Mouse (Mus musculus) embryonic facial prominence, embryonic 14.5 days (tissue): ENCODE results near the gene Fxr2. TPM values are rescaled to one million over a fixed set of nuclear protein-coding genes. Genes with fewer than 3 reads are reported as not detected.
"Not testable (repeated sequence)": the region's sequence is repeated elsewhere in the genome, so short reads cannot be mapped to it uniquely, and the experiment has no call there.

ENCODE experiments used
- ATAC-seq: fragments of 200-750 bp; cut with Nextera tagmentation; 2 replicates; pipeline ENCODE4 v1.8.0; 2017; ENCODE audit warnings: low read depth, moderate number of reproducible peaks, moderate TSS enrichment
- DNase-seq: peaks from one replicate; pipeline ENCODE4 v3.0.0-alpha.2; 2015; ENCODE audit warnings: low spot score
- H3K27ac ChIP-seq: fragments of 300-500 bp; sonication (generic); replicated peaks from 2 replicates; pipeline ENCODE4 v1.5.1; 2014; ENCODE audit warnings: low read depth, mild to moderate bottlenecking, low read length, moderate library complexity
- H3K27me3 ChIP-seq: fragments of 300-500 bp; sonication (generic); replicated peaks from 2 replicates; pipeline ENCODE4 v1.6.1; 2014; ENCODE audit warnings: low read length; ENCODE audit not compliant: control insufficient read depth, insufficient read depth
- H3K36me3 ChIP-seq: fragments of 300-500 bp; sonication (generic); 2 replicates; pipeline ENCODE4 v1.6.1; 2014; ENCODE audit warnings: low read length, mixed read lengths; ENCODE audit not compliant: control insufficient read depth, insufficient read depth
- H3K4me1 ChIP-seq: fragments of 300-500 bp; sonication (generic); 2 replicates; pipeline ENCODE4 v1.6.1; 2014; ENCODE audit warnings: antibody characterized with exemption, low read length; ENCODE audit not compliant: control insufficient read depth, insufficient read depth
- H3K4me2 ChIP-seq: fragments of 300-500 bp; sonication (generic); 2 replicates; pipeline ENCODE4 v1.6.1; 2014; ENCODE audit warnings: low read depth, mild to moderate bottlenecking, low read length, moderate library complexity, mixed read lengths
- H3K4me3 ChIP-seq: fragments of 300-500 bp; sonication (generic); 2 replicates; pipeline ENCODE4 v1.5.1; 2014; ENCODE audit warnings: low read depth, mild to moderate bottlenecking, low read length
- H3K9ac ChIP-seq: fragments of 300-500 bp; sonication (generic); 2 replicates; pipeline ENCODE4 v1.6.1; 2014; ENCODE audit warnings: low read depth, mild to moderate bottlenecking, low read length, moderate library complexity, mixed read lengths
- H3K9me3 ChIP-seq: fragments of 300-500 bp; sonication (generic); 2 replicates; pipeline ENCODE4 v1.6.1; 2016; ENCODE audit warnings: low read length; ENCODE audit not compliant: control insufficient read depth
- WGBS: fragments of 180-500 bp; shearing (Covaris S2); extraction: QIAGEN DNeasy Blood & Tissue Kit; methylation state at CpG from one replicate; pipeline ENCODE4 v1.1.7; 2014; 5-methylcytosine and 5-hydroxymethylcytosine counted together
- polyA plus RNA-seq: library from polyadenylated mRNA; unstranded; fragments of >200 nt; fragmentation: Nextera tagmentation; extraction: Ambion mirVana; gene quantifications from 2 replicates; pipeline ENCODE4 v1.2.1, GENCODE M21; 2014

Fxr2 gene
- polyA plus RNA-seq, 1 experiment from 2014 or later = 25.4 TPM

GRCm38 (mm10) chr11:69616781-69617180 is 16.0 kb upstream of the Fxr2 start:
- peaks cover 4% of the 10 kb centered on the region; the same call in 1 of the 2 replicates for H3K4me1 ChIP-seq
- no peaks in the 10 kb centered on the region for H3K9me3 ChIP-seq
- ATAC-seq (no peak), DNase-seq (no peak)
- no peaks in the 10 kb centered on the region for H3K27me3 ChIP-seq
- H3K36me3 ChIP-seq = no peaks in the 10 kb centered on the region
- H3K4me3 ChIP-seq = no peak overlapping the region
- H3K27ac ChIP-seq = no peak overlapping the region
- no peak overlapping the region for H3K4me2 ChIP-seq
- 46% methylated on average over 10 of the region's 10 CpGs for WGBS
- 0 out of 2 replicates have a peak overlapping the region, but pooled peaks have one; percentile 28 for H3K9ac ChIP-seq

- ATAC-seq (no peak), DNase-seq (no peak)
- Histone ChIP-seq H3K4me3 (no peak within 1 kb of the TSS), H3K27me3 (no peaks in the 10 kb centered on the region), H3K27ac (no peak within 1 kb of the TSS), H3K9me3 (no peaks in the 10 kb centered on the region), H3K9ac (0 out of 2 replicates have a peak within 1 kb of the TSS, but pooled peaks have one; percentile 28), H3K36me3 (no peaks in the 10 kb centered on the region), H3K4me2 (no peak within 1 kb of the TSS), H3K4me1 (peaks cover 5% of the 10 kb centered on the region)
- 61% methylated on average over 4 of the region's 5 CpGs for WGBS
Measured at GRCm38 (mm10) chr11:69617805-69618204, 15.0 kb upstream of the Fxr2 start, which contains the start of gene Shbg. TSS of gene Shbg (minus strand) at chr11:69617905.

- DNase-seq = no peak
- ATAC-seq = no peak
- no peak overlapping the region for H3K9ac ChIP-seq
- 85% methylated on average over 7 of the region's 7 CpGs for WGBS
- no peaks in the 10 kb centered on the region for H3K9me3 ChIP-seq
- no peak overlapping the region for H3K4me2 ChIP-seq
- peaks cover 3% of the 10 kb centered on the region; the same call in 1 of the 2 replicates for H3K4me1 ChIP-seq
- no peaks in the 10 kb centered on the region for H3K27me3 ChIP-seq
- no peaks in the 10 kb centered on the region; the same call in 1 of the 2 replicates for H3K36me3 ChIP-seq
- no peak overlapping the region for H3K27ac ChIP-seq
- no peak overlapping the region for H3K4me3 ChIP-seq
Measured at GRCm38 (mm10) chr11:69620394-69621081, 12.3 kb upstream of the Fxr2 start.

- Histone ChIP-seq H3K9me3 (no peaks in the 10 kb centered on the region), H3K4me3 (peak within 1 kb of the TSS; percentile 61), H3K27ac (peak within 1 kb of the TSS; percentile 86), H3K4me1 (peaks cover 3% of the 10 kb centered on the region; the same call in 1 of the 2 replicates), H3K9ac (peak within 1 kb of the TSS; percentile 80), H3K27me3 (no peaks in the 10 kb centered on the region), H3K36me3 (no peaks in the 10 kb centered on the region; the same call in 1 of the 2 replicates), H3K4me2 (peak within 1 kb of the TSS; percentile 88)
- ATAC-seq (peak; percentile 87), DNase-seq (peak; percentile 94)
- under 1% methylated on average over 20 of the region's 20 CpGs for WGBS
Measured at GRCm38 (mm10) chr11:69621571-69622268, 11.1 kb upstream of the Fxr2 start, which contains the start of gene Sat2. TSS of gene Sat2 (plus strand) at chr11:69622024.

- peak overlapping the region; percentile 86 for H3K27ac ChIP-seq
- H3K9me3 ChIP-seq = no peaks in the 10 kb centered on the region
- peak overlapping the region; percentile 80 for H3K9ac ChIP-seq
- ATAC-seq (no peak), DNase-seq (no peak)
- WGBS = 18% methylated on average over 6 of the region's 6 CpGs
- H3K36me3 ChIP-seq = no peaks in the 10 kb centered on the region; the same call in 1 of the 2 replicates
- H3K4me2 ChIP-seq = peak overlapping the region; percentile 88
- peaks cover 3% of the 10 kb centered on the region; the same call in 1 of the 2 replicates for H3K4me1 ChIP-seq
- peak overlapping the region; percentile 61 for H3K4me3 ChIP-seq
- no peaks in the 10 kb centered on the region for H3K27me3 ChIP-seq
Measured at GRCm38 (mm10) chr11:69622406-69622805, 10.4 kb upstream of the Fxr2 start.

GRCm38 (mm10) chr11:69623006-69623405 is 9.8 kb upstream of the Fxr2 start:
- peaks cover 3% of the 10 kb centered on the region; the same call in 1 of the 2 replicates for H3K4me1 ChIP-seq
- no peaks in the 10 kb centered on the region for H3K9me3 ChIP-seq
- 61% methylated on average over 4 of the region's 4 CpGs for WGBS
- H3K4me2 ChIP-seq = peak overlapping the region; percentile 88
- peak overlapping the region; percentile 80; the same call in 1 of the 2 replicates for H3K9ac ChIP-seq
- H3K36me3 ChIP-seq = no peaks in the 10 kb centered on the region; the same call in 1 of the 2 replicates
- H3K4me3 ChIP-seq = peak overlapping the region; percentile 61; the same call in 1 of the 2 replicates
- DNase-seq = no peak
- no peak overlapping the region for H3K27ac ChIP-seq
- H3K27me3 ChIP-seq = no peaks in the 10 kb centered on the region
- no peak for ATAC-seq

- H3K9me3 ChIP-seq, H3K4me2 ChIP-seq, DNase-seq, H3K4me3 ChIP-seq, H3K4me1 ChIP-seq, H3K36me3 ChIP-seq, H3K27me3 ChIP-seq, H3K9ac ChIP-seq, H3K27ac ChIP-seq, ATAC-seq: not testable (repeated sequence)
- WGBS = 90% methylated on average over 2 of the region's 2 CpGs
Measured at GRCm38 (mm10) chr11:69624339-69624738, 8.5 kb upstream of the Fxr2 start.

- Histone ChIP-seq H3K27me3 (no peaks in the 10 kb centered on the region), H3K9me3 (no peaks in the 10 kb centered on the region), H3K4me1 (0 out of 2 replicates have a peak, but pooled peaks cover 4% of the 10 kb centered on the region), H3K4me3 (no peak overlapping the region), H3K27ac (no peak overlapping the region), H3K4me2 (no peak overlapping the region), H3K9ac (no peak overlapping the region), H3K36me3 (no peaks in the 10 kb centered on the region; the same call in 1 of the 2 replicates)
- WGBS = 32% methylated on average over 6 of the region's 6 CpGs
- peak; percentile 73 for DNase-seq
- ATAC-seq = no peak
Measured at GRCm38 (mm10) chr11:69628286-69628685, 4.5 kb upstream of the Fxr2 start.
